Mouse (Mus musculus): ENCODE data around the gene Sdk1. TPM values are rescaled to one million over a fixed set of nuclear protein-coding genes. Genes with fewer than 3 reads are reported as not detected.

Sdk1 gene
- total and polyA plus RNA-seq, 3 experiments = not detected

- Histone ChIP-seq H3K9ac (ENCODE audit: control insufficient read depth, low read depth, low read length, poor library complexity, severe bottlenecking) (no peak overlapping the region), H3K79me2 (ENCODE audit: control insufficient read depth, insufficient read depth, low read length, poor library complexity) (no peaks in the 10 kb centered on the region), H3K4me3 (ENCODE audit: control insufficient read depth in 1 of 2, insufficient read depth in 1 of 2, low read depth in 2 of 2, low read length in 2 of 2) (no peak overlapping the region), H3K9me3 (replicated peaks; ENCODE audit: insufficient read depth, low read length) (no peaks in the 10 kb centered on the region), H3K4me1 (ENCODE audit: control insufficient read depth in 1 of 2, insufficient read depth in 2 of 2, low read length in 2 of 2) (no peaks in the 10 kb centered on the region), H3K27me3 (ENCODE audit: control insufficient read depth in 1 of 2, insufficient read depth in 2 of 2, low read length in 2 of 2) (no peaks in the 10 kb centered on the region), H3K27ac (ENCODE audit: control insufficient read depth, low read depth, low read length) (no peak overlapping the region), H3K36me3 (ENCODE audit: control insufficient read depth in 1 of 2, insufficient read depth in 2 of 2, low read length in 2 of 2) (no peaks in the 10 kb centered on the region)
- DNase-seq (ENCODE audit: low read depth, low spot score) = no peak
- no peak for TF ChIP-seq KAT2A (conservative IDR thresholded peaks at IDR 0.05; ENCODE audit: low read depth, low read length)
- no peak for TF ChIP-seq ELF1 (IDR thresholded peaks at IDR 0.05; ENCODE audit: low read depth, low read length)
These were observed 768.9 kb downstream of the Sdk1 start for GRCm38 (mm10) chr5:142010189-142010588.

GRCm38 (mm10) chr5:142017001-142017400, 775.7 kb downstream of the Sdk1 start:
- no peak overlapping the region for H3K4me3 ChIP-seq (ENCODE audit: control insufficient read depth in 1 of 2, insufficient read depth in 1 of 2, low read depth in 2 of 2, low read length in 2 of 2)
- no peak for TF ChIP-seq BHLHE40 (IDR thresholded peaks at IDR 0.05; ENCODE audit: borderline replicate concordance, low read depth, low read length)
- TF ChIP-seq GABPA (IDR thresholded peaks at IDR 0.05; ENCODE audit: low read depth, low read length) = no peak
- no peak for TF ChIP-seq ZNF384 (IDR thresholded peaks at IDR 0.05; ENCODE audit: low read depth, low read length)
- TF ChIP-seq ZMIZ1 (IDR thresholded peaks at IDR 0.05; ENCODE audit: low read depth, low read length) = no peak
- no peak for TF ChIP-seq SMC3 (IDR thresholded peaks at IDR 0.05; ENCODE audit: low read depth, low read length)
- TF ChIP-seq TCF12 (IDR thresholded peaks at IDR 0.05; ENCODE audit: low read depth, low read length) = no peak
- no peak for TF ChIP-seq MYB (IDR thresholded peaks at IDR 0.05; ENCODE audit: low read depth, low read length)
- TF ChIP-seq POLR2AphosphoS5 (IDR thresholded peaks at IDR 0.05; ENCODE audit: borderline replicate concordance, low read depth, low read length) = no peak
- no peak for TF ChIP-seq E2F4 (IDR thresholded peaks at IDR 0.05; ENCODE audit: borderline replicate concordance, low read depth, low read length)
- TF ChIP-seq USF1 (IDR thresholded peaks at IDR 0.05; ENCODE audit: low read depth, low read length) = no peak
- TF ChIP-seq MAZ (IDR thresholded peaks at IDR 0.05; ENCODE audit: low read depth, low read length) = no peak
- TF ChIP-seq ETS1 (IDR thresholded peaks at IDR 0.05; ENCODE audit: low read depth, low read length) = no peak
- no peak for TF ChIP-seq SIN3A (IDR thresholded peaks at IDR 0.05; ENCODE audit: low read length)
- no peak for TF ChIP-seq CHD1 (IDR thresholded peaks at IDR 0.05; ENCODE audit: low read depth, low read length)
- TF ChIP-seq ELF1 (IDR thresholded peaks at IDR 0.05; ENCODE audit: low read depth, low read length) = no peak
- no peak for TF ChIP-seq RAD21 (IDR thresholded peaks at IDR 0.05; ENCODE audit: low read depth, low read length)
- H3K79me2 ChIP-seq (ENCODE audit: control insufficient read depth, insufficient read depth, low read length, poor library complexity) = no peaks in the 10 kb centered on the region
- no peaks in the 10 kb centered on the region for H3K36me3 ChIP-seq (ENCODE audit: control insufficient read depth in 1 of 2, insufficient read depth in 2 of 2, low read length in 2 of 2)
- no peak overlapping the region for H3K9ac ChIP-seq (ENCODE audit: control insufficient read depth, low read depth, low read length, poor library complexity, severe bottlenecking)
- no peak overlapping the region for H3K27ac ChIP-seq (ENCODE audit: control insufficient read depth, low read depth, low read length)
- no peak for DNase-seq (ENCODE audit: low read depth, low spot score)
- no peaks in the 10 kb centered on the region for H3K9me3 ChIP-seq (replicated peaks; ENCODE audit: insufficient read depth, low read length)
- no peaks in the 10 kb centered on the region for H3K27me3 ChIP-seq (ENCODE audit: control insufficient read depth in 1 of 2, insufficient read depth in 2 of 2, low read length in 2 of 2)
- H3K4me1 ChIP-seq (ENCODE audit: control insufficient read depth in 1 of 2, insufficient read depth in 2 of 2, low read length in 2 of 2) = no peaks in the 10 kb centered on the region

All from MEL (cell line).